Mouse (Mus musculus): ENCODE data around the gene Ces1a. TPM values are rescaled to one million over a fixed set of nuclear protein-coding genes. Genes with fewer than 3 reads are reported as not detected.

Gene Ces1a
- total RNA-seq, 1 experiment: 0.27 TPM

DNA sequence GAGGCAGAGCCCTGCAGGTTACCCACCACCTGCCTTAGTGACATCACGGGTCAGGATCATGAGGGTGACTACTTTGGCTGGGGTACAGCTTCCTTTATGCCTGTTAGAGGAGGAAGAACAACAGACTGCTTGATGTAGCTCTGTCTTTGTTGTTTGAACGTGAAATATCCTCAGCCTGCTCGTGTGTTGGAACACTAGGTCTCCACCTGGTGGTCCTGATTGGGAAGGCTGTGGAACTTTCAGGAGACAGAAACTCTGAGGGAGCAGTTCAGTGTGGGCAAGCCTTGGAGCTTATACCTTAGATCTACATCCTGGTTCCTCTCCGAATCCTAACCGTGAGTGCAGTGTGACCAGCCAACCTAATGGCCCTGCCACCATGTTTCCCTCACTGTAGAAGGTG is 26.3 kb downstream of the Ces1a start:
- Histone ChIP-seq H3K4me3 (ENCODE audit: insufficient read depth in 1 of 2, low read depth in 1 of 2, low read length in 2 of 2, poor library complexity in 1 of 2, severe bottlenecking in 1 of 2) (no peak overlapping the region), H3K4me1 (ENCODE audit: control insufficient read depth in 2 of 2, insufficient read depth in 2 of 2, low read length in 2 of 2, poor library complexity in 1 of 2) (no peaks in the 10 kb centered on the region), H3K27ac (ENCODE audit: insufficient read depth, low read depth, low read length, poor library complexity, severe bottlenecking) (no peak overlapping the region), H3K9me3 (ENCODE audit: control insufficient read depth, insufficient read depth, low read depth, low read length) (no peaks in the 10 kb centered on the region), H3K36me3 (ENCODE audit: control insufficient read depth, insufficient read depth, low read length, poor library complexity, severe bottlenecking) (no peaks in the 10 kb centered on the region), H3K9ac (ENCODE audit: insufficient read depth, low read depth, low read length, poor library complexity, severe bottlenecking) (no peak overlapping the region)
- TF ChIP-seq MAFK (IDR thresholded peaks at IDR 0.05; ENCODE audit: insufficient read depth, low read depth, low read length) (no peak), HCFC1 (IDR thresholded peaks at IDR 0.05; ENCODE audit: borderline replicate concordance, insufficient read depth, low read length) (no peak), CHD2 (IDR thresholded peaks at IDR 0.05; ENCODE audit: low read depth, low read length) (no peak), ZC3H11A (IDR thresholded peaks at IDR 0.05; ENCODE audit: borderline replicate concordance, low read depth, low read length) (no peak), ZNF384 (IDR thresholded peaks at IDR 0.05; ENCODE audit: low read depth, low read length) (no peak)
- no peak for DNase-seq (ENCODE audit: low read depth, low spot score)
- in situ Hi-C loops (cut with MboI; ENCODE audit: low sequenced_read_pairs in 2 of 2, unreplicated experiment in 2 of 2): loop anchor here in 1 of 2 experiments (25.0 kb wide), 1 partner anchor 391 kb away; no protein-coding TSS in a partner anchor

DNA sequence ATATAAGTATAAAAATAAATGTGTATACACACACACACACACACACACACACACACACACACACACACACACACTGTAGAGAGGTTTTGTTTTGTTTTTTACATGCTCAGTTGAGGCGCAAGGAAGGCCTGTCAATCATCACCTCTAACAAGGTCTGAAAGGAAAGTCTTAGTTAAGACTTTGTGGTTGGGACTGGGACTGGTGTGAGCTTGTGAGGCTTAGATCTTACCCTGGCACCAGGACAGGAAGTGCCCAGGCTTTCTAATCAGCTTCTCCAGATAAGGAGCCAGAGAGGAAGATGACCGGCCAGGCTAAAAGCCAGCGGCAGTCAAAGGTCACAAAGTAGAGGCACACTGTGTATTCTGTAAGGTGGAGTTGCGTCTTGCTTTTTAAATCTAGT is 33.7 kb downstream of the Ces1a start:
- Histone ChIP-seq H3K9ac (ENCODE audit: insufficient read depth, low read depth, low read length, poor library complexity, severe bottlenecking) (no peak overlapping the region), H3K9me3 (ENCODE audit: control insufficient read depth, insufficient read depth, low read depth, low read length) (no peaks in the 10 kb centered on the region), H3K27ac (ENCODE audit: insufficient read depth, low read depth, low read length, poor library complexity, severe bottlenecking) (no peak overlapping the region), H3K36me3 (ENCODE audit: control insufficient read depth, insufficient read depth, low read length, poor library complexity, severe bottlenecking) (no peaks in the 10 kb centered on the region), H3K4me1 (ENCODE audit: control insufficient read depth in 2 of 2, insufficient read depth in 2 of 2, low read length in 2 of 2, poor library complexity in 1 of 2) (no peaks in the 10 kb centered on the region), H3K4me3 (ENCODE audit: insufficient read depth in 1 of 2, low read depth in 1 of 2, low read length in 2 of 2, poor library complexity in 1 of 2, severe bottlenecking in 1 of 2) (no peak overlapping the region)
- no peak for DNase-seq (ENCODE audit: low read depth, low spot score)
- in situ Hi-C loops (cut with MboI; ENCODE audit: low sequenced_read_pairs in 2 of 2, unreplicated experiment in 2 of 2): loop anchor here (5.0 to 25.0 kb wide), 5 partner anchors 81 to 401 kb away; no protein-coding TSS in a partner anchor
- no peak for TF ChIP-seq ZNF384 (IDR thresholded peaks at IDR 0.05; ENCODE audit: low read depth, low read length)
- no peak for TF ChIP-seq HCFC1 (IDR thresholded peaks at IDR 0.05; ENCODE audit: borderline replicate concordance, insufficient read depth, low read length)
- no peak for TF ChIP-seq ZC3H11A (IDR thresholded peaks at IDR 0.05; ENCODE audit: borderline replicate concordance, low read depth, low read length)
- no peak for TF ChIP-seq MAFK (IDR thresholded peaks at IDR 0.05; ENCODE audit: insufficient read depth, low read depth, low read length)
- no peak for TF ChIP-seq CHD2 (IDR thresholded peaks at IDR 0.05; ENCODE audit: low read depth, low read length)

GRCm38 (mm10) chr8:93012226-93012625 is 35.8 kb downstream of the Ces1a start:
- DNase-seq (ENCODE audit: low read depth, low spot score): no peak
- no peak for TF ChIP-seq CHD2 (IDR thresholded peaks at IDR 0.05; ENCODE audit: low read depth, low read length)
- TF ChIP-seq MAFK (IDR thresholded peaks at IDR 0.05; ENCODE audit: insufficient read depth, low read depth, low read length): no peak
- TF ChIP-seq ZC3H11A (IDR thresholded peaks at IDR 0.05; ENCODE audit: borderline replicate concordance, low read depth, low read length): no peak
- no peak for TF ChIP-seq HCFC1 (IDR thresholded peaks at IDR 0.05; ENCODE audit: borderline replicate concordance, insufficient read depth, low read length)
- no peak for TF ChIP-seq ZNF384 (IDR thresholded peaks at IDR 0.05; ENCODE audit: low read depth, low read length)
- no peak overlapping the region for H3K4me3 ChIP-seq (ENCODE audit: insufficient read depth in 1 of 2, low read depth in 1 of 2, low read length in 2 of 2, poor library complexity in 1 of 2, severe bottlenecking in 1 of 2)
- no peaks in the 10 kb centered on the region for H3K36me3 ChIP-seq (ENCODE audit: control insufficient read depth, insufficient read depth, low read length, poor library complexity, severe bottlenecking)
- H3K27ac ChIP-seq (ENCODE audit: insufficient read depth, low read depth, low read length, poor library complexity, severe bottlenecking): no peak overlapping the region
- in situ Hi-C loops (cut with MboI; ENCODE audit: low sequenced_read_pairs in 2 of 2, unreplicated experiment in 2 of 2): loop anchor here (5.0 to 25.0 kb wide), 5 partner anchors 83 to 403 kb away; no protein-coding TSS in a partner anchor
- no peaks in the 10 kb centered on the region for H3K4me1 ChIP-seq (ENCODE audit: control insufficient read depth in 2 of 2, insufficient read depth in 2 of 2, low read length in 2 of 2, poor library complexity in 1 of 2)
- no peaks in the 10 kb centered on the region for H3K9me3 ChIP-seq (ENCODE audit: control insufficient read depth, insufficient read depth, low read depth, low read length)
- no peak overlapping the region for H3K9ac ChIP-seq (ENCODE audit: insufficient read depth, low read depth, low read length, poor library complexity, severe bottlenecking)

GRCm38 (mm10) chr8:93011439-93011838 is 36.6 kb downstream of the Ces1a start:
- H3K4me3 ChIP-seq (ENCODE audit: insufficient read depth in 1 of 2, low read depth in 1 of 2, low read length in 2 of 2, poor library complexity in 1 of 2, severe bottlenecking in 1 of 2): no peak overlapping the region
- in situ Hi-C loops (cut with MboI; ENCODE audit: low sequenced_read_pairs in 2 of 2, unreplicated experiment in 2 of 2): loop anchor here (5.0 to 25.0 kb wide), 5 partner anchors 83 to 403 kb away; no protein-coding TSS in a partner anchor
- no peaks in the 10 kb centered on the region for H3K9me3 ChIP-seq (ENCODE audit: control insufficient read depth, insufficient read depth, low read depth, low read length)
- TF ChIP-seq HCFC1 (IDR thresholded peaks at IDR 0.05; ENCODE audit: borderline replicate concordance, insufficient read depth, low read length) (no peak), ZC3H11A (IDR thresholded peaks at IDR 0.05; ENCODE audit: borderline replicate concordance, low read depth, low read length) (peak; percentile 61; the same call in 1 of the 2 replicates)
- no peak overlapping the region for H3K9ac ChIP-seq (ENCODE audit: insufficient read depth, low read depth, low read length, poor library complexity, severe bottlenecking)
- H3K27ac ChIP-seq (ENCODE audit: insufficient read depth, low read depth, low read length, poor library complexity, severe bottlenecking): no peak overlapping the region
- H3K4me1 ChIP-seq (ENCODE audit: control insufficient read depth in 2 of 2, insufficient read depth in 2 of 2, low read length in 2 of 2, poor library complexity in 1 of 2): no peaks in the 10 kb centered on the region
- DNase-seq (ENCODE audit: low read depth, low spot score): peak; percentile 37
- no peaks in the 10 kb centered on the region for H3K36me3 ChIP-seq (ENCODE audit: control insufficient read depth, insufficient read depth, low read length, poor library complexity, severe bottlenecking)

DNA sequence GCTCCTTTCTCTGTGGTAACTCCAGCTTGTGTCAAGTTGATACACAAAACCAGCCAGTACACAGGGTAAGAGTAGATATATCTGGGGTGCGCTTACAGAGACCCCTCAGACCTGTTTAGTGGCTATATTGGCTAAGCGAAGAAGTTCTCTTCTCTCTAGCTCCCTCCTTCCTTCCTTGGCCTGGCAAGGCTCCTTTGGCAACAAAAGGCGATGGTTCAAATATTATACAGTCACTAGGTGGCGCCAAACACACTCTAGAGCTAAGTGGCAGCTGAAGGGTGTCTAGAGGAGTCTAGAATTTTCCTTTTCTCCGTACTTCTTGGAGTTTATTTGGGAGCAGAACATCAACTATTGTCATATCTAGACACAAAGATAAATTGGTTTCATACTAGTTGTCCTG is 37.7 kb downstream of the Ces1a start:
- no peak for TF ChIP-seq HCFC1 (IDR thresholded peaks at IDR 0.05; ENCODE audit: borderline replicate concordance, insufficient read depth, low read length)
- no peak for TF ChIP-seq ZNF384 (IDR thresholded peaks at IDR 0.05; ENCODE audit: low read depth, low read length)
- no peak for TF ChIP-seq CHD2 (IDR thresholded peaks at IDR 0.05; ENCODE audit: low read depth, low read length)
- TF ChIP-seq MAFK (IDR thresholded peaks at IDR 0.05; ENCODE audit: insufficient read depth, low read depth, low read length): no peak
- TF ChIP-seq ZC3H11A (IDR thresholded peaks at IDR 0.05; ENCODE audit: borderline replicate concordance, low read depth, low read length): no peak
- Histone ChIP-seq H3K9ac (ENCODE audit: insufficient read depth, low read depth, low read length, poor library complexity, severe bottlenecking) (no peak overlapping the region), H3K27ac (ENCODE audit: insufficient read depth, low read depth, low read length, poor library complexity, severe bottlenecking) (no peak overlapping the region), H3K36me3 (ENCODE audit: control insufficient read depth, insufficient read depth, low read length, poor library complexity, severe bottlenecking) (no peaks in the 10 kb centered on the region), H3K9me3 (ENCODE audit: control insufficient read depth, insufficient read depth, low read depth, low read length) (no peaks in the 10 kb centered on the region), H3K4me3 (ENCODE audit: insufficient read depth in 1 of 2, low read depth in 1 of 2, low read length in 2 of 2, poor library complexity in 1 of 2, severe bottlenecking in 1 of 2) (no peak overlapping the region), H3K4me1 (ENCODE audit: control insufficient read depth in 2 of 2, insufficient read depth in 2 of 2, low read length in 2 of 2, poor library complexity in 1 of 2) (no peaks in the 10 kb centered on the region)
- in situ Hi-C loops (cut with MboI; ENCODE audit: low sequenced_read_pairs in 2 of 2, unreplicated experiment in 2 of 2): loop anchor here (5.0 to 25.0 kb wide), 5 partner anchors 85 to 405 kb away; no protein-coding TSS in a partner anchor
- peak; percentile 50 for DNase-seq (ENCODE audit: low read depth, low spot score)
